Mouse (Mus musculus) stomach, postnatal 0 days (tissue): Measurements from ENCODE around the gene Gpr37.

Source experiments
- CTCF ChIP-seq: IDR thresholded peaks from 2 replicates; pipeline ENCODE4 v1.5.1; 2016; ENCODE audit warnings: antibody characterized with exemption, low read depth, mild to moderate bottlenecking, moderate library complexity
- EP300 ChIP-seq: optimal IDR thresholded peaks from 2 replicates; pipeline ENCODE3; 2016; ENCODE audit warnings: antibody characterized with exemption

- TF ChIP-seq CTCF: peak; percentile 80
- TF ChIP-seq EP300: no peak
These were observed 18.8 kb upstream of the Gpr37 start for GRCm38 (mm10) chr6:25709250-25709895.
